Mouse (Mus musculus) spleen, postnatal 36 days (tissue): Measurements from ENCODE around the gene Fam149b.
"Not testable (repeated sequence)": the region's sequence is repeated elsewhere in the genome, so short reads cannot be mapped to it uniquely, and the experiment has no call there.

Source experiments
- DNase-seq, 2 experiments: peaks; one replicate each; pipeline ENCODE4 v3.0.0; 2022; ENCODE audit warnings: low spot score in 2 of 2, mixed read lengths in 1 of 2

The Fam149b gene

DNA sequence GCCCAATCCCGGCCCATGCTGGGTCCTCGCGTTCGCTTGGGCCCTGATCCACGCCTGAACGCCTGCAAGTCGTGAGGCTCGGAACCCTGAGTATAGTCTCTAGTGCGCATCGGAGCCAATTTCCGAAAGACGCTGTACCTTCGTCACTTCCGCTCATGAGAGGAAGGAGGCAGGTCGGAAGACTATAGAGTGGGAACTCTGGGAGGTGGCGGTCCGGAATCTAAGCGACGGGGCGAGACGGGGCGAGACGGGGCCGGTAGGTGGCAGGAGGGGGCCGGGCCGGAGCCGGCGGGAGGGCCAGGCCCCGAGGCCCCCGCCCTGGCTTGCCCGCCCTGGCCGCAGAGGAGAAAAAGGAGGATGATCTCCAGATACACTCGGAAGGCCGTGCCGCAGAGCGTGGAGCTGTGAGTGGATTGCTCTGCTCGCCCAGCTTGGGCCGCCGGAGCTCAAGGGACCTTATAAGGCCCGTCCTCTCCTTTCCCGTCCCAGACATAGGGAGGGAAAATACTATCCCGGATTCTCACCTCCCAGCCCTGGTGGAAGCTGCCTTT, at the start of gene Fam149b, which contains the start of gene Ecd:
Fam149b (plus strand) TSS at position 172 of the 551 bp plus-strand sequence.
Ecd (minus strand) TSS at position 131 of the 551 bp plus-strand sequence.
- peak; percentile 90 to 94 for DNase-seq

DNA sequence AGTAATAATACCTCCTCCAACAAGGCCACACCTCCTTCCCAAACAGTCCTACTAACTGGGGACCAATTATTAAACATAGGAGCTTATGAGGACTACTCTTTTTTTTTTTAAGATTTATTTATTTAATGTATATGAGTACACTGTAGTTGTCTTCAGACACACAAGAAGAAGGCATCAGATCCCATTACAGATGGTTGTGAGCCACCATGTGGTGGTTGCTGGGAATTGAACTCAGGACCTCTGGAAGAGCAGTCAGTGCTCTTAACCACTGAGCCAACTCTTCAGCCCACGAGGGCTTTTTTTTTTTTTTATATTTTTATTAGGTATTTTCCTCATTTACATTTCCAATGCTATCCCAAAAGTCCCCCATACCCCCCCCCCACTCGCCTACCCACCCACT, 42.9 kb upstream of the Fam149b start:
- not testable (repeated sequence) for DNase-seq

DNA sequence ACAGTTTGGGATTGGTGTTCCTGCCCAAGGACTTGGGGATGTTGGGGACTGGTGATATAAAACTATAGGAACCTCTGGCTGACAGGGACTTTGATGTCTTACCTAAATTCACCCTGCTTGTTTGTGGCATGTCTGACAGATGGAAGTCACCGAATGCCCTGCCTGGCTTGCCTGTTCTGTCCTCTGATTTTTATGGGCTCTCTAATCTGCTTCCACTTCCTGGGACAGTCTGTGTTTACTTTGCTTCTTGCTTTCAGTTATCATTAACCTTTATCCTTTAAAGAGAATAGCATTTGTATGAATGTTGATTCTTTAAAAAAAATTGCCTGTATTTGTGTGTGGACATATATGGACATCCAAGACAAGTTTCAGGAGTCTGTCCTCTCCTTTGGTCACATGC, 32.8 kb upstream of the Fam149b start:
- DNase-seq = no peak

DNA sequence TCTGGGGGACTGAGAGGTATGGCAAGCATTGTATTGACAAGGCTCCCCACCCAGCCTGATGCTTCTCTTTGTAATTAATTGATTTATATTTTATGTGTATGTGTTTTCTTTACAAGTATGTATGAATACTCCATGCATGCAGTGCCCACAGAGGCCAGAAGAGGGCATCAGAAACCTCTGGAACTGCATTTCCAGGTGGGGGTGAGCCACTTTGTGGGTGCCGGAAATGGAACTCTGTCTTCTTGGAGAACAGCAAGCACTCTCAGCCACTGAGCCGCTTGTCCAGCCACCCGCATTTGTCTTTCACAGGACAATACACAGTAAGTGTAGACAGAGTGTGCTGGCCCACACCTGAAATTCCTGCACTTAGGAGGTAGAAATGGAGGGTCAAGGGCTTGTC, 28.5 kb upstream of the Fam149b start:
- DNase-seq = peak; percentile 19 to 55

DNA sequence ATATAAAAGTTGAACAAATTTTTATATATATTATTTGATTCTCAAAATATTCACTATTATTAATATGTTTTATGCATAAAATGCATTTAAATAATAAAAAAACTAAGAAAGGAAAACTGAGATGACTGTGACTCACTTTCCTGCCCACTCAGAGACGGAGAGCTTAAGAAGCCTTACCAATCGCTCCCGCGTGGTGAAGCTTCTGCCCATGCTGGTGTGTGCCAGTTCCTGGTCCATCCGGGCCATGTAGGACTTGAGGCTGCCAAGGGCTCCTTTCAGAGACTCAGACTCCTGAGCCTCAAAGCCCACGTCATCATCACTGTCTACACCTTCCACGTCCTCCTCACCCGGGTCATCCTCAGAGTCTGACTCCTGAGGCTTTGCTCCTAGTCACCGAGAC, 23.8 kb upstream of the Fam149b start:
- no peak for DNase-seq

DNA sequence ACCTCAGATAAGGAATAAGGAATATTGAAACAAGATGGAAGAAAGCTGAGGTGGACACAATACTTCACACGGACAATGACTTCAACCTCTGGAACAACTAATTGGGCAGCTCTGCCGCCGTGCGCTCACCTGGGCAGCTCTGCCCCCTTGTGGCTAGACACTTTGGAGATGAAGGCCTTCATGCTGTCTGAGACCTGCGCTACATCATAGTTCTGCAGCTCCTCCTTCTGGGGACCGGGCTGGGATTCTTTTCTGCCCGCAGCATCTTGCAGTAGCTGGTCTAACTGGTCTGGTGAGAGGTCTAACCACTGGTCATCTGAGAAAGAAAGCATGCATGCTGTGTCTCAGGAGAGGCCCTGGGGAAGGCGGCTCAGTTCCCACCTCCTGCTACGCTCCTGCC, 19.5 kb upstream of the Fam149b start:
- no peak for DNase-seq

DNA sequence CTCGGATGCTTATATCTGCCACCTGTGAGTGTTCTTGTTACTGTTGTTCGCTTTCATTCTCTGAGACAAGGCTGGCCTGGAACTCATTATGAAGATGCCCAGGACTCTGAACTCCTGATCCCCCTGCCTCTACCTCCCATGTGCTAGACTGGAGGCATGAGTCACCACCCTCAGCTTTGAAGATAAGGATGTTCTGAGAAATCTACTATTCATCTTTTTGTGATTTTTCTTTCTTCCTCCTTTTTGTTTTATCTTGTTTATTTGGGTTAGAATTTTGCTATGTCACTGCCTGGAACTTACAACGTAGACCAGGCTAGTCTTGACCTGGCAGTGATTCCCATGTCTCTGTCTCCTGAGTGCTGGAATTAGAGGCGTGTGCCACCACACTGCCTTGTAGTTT, 16.6 kb upstream of the Fam149b start:
- no peak for DNase-seq

DNA sequence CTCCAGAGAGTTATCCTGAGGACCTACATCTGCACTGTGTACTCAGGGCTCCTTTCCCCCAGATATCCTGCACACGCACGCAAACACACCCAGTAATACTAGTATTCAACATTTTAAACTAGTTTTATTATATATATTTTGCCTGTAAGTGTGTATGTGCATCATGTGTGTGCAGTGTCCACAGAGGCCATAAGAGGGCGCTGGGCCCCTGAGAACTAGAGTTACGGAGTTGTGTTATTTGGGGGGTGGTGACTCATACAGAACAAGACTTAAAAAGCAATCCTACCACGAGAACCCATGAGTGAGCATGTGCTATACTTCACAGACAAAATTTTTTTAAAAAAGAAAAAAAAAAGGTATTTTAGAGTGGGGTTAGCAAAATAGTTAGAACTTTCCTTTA, 8.5 kb upstream of the Fam149b start:
- no peak for DNase-seq

DNA sequence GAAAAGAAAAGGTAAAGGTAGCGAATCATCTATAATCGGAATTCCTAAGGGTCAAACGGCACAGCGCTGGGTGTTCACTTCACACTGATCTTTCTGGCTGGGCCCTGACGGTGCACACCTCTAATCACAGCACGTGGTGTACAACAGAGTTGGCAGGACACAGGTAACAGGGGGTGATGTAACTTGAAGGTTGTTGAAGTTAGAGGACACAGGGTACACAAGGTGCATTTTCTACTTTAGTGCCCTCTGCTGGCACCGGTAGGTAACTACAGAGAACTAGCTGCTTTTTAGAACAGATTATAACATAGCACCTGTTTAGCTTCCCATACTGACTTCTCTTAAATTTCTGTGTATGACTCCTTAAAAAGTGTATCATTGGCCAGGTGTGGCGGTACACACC, 7.8 kb upstream of the Fam149b start:
- DNase-seq = peak; percentile 15 to 23

DNA sequence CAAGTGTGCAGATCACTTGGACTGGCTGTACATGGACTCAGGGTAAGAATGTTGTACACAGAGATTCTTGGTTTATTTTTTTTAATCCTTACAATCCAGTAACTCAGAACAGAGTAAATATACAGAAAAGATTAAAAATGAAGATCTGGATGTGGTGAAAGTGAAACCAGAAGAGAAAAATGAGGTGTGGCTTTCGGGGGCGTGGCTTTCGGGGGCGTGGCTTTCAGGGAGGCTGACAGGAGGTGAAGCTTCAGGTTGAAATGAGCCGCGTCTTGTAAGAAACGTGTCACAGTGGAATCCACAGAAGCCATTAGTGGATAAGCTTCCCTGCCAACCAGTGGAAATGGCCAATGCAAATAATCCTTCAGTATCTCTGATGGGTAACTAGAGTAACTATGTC, 7.1 kb upstream of the Fam149b start:
- peak in 1 of 2 experiments; percentile 41 for DNase-seq

DNA sequence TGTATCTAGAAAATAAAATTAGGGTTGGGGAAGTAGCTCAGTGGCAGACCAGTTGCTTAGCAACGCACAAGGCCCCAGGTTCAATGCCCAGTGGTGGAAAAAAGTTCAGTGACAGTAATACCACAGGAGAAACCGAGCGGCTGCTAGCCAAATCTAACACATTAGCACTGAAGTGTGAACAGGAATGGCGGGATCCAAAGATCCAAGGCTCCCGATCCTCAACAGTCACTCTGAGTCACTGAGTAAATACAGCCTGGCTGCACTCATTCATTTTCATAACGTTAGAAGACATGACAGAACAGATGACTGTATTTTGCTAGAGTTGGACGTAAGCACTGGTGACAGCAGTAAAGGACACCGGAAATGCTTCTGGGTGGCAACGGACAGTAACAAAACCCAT, 2.1 kb upstream of the Fam149b start:
- DNase-seq = no peak

DNA sequence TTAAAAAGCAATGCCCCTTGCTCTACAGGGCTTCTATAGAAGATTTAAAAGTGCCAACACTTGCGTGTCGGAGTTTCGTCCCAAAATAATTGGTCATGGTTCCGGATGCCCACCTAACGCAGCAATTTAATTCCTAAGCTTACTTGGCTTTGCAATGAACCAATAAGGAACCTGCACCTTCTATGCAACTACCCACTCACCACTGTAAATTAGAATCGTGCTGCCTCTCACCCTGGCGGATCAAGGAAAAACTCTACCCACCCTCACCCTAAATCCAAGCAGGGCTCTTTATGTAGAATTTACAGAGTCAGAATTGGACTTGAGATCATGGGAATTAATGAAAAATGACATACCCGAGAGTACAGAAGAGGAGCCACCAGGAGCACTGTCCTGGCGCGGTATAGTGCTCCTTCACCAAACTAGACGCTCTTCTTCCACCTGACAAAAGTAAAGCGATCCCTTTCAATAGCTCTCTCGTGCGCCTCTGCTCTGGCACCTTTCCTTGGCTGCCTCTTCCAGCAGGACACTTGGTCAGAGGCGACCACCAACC, 446 bp upstream of the Fam149b start:
- no peak for DNase-seq

DNA sequence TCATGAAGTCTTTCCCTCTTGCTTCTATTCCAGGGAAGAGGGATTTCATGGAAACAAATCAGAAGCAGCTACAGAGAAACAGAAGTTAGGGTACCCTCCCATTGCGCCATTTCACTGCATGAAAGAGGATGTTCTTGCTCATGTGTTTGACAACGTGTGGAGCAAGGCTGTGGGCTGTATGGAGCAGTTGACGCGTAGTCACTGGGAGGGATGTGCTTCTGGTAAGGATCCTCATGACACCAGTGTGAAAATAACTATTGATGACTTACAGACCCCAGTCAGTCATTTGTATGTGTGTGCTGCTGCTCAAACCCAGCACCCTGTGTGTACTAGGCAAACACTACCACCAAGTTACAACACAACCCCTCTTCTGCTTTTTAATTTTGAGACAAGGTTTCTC, 15.3 kb downstream of the Fam149b start:
- DNase-seq = no peak

DNA sequence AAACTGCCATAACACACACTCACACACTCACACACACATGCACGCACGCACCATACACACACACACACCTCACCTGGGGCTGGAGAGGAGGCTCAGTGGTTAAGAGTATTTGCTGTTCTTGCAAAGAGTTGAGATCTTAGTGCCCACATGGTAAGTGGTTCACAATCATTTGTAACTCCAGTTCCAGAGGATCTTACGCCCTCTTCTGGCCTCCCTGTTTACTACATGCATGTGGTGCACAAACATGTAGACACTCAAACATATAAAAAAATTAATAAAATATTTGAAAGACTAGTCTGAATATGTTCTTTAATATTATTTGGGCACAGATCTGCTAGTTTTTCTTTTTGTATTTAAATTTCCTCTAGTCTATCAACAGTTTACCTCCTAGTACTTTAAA, 20.3 kb downstream of the Fam149b start:
- no peak for DNase-seq

DNA sequence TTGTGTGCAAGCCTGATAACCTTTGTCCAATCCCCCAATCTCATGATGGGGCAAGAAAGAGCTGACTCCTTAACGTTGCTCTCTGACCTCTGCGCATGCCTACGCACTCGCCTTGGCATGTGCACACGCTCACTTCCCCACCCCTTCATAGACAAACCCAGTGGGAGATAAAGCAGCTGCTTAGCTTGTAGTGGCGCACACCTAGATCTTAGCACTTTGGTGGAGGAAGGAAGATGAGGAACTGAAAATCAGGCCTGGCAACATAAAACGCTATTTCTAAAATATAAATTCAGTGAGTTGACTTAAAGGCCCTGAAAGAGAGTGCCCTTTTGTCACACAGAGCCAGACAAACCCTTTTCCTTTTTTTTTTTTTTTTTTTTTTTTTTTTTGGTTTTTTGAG, 22.8 kb downstream of the Fam149b start:
- peak; percentile 68 to 74 for DNase-seq

DNA sequence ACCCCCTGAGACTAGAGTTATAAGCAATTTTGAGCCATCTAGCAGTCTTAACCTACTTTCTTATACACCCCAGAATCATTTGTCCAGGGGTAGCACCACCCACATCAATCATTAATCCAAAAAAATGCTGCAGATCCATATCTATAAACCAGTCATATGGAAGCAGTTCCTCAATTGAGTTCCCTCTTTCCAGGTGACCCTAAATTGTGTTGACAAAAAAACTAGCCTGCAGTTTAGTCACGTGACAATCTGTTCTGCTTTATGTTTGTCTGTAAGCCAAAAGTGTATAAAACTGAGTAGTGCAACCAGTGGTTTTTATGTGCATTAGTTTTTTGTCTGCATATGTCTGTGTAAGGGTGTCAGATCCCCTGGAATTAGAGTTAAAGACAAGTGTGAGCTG, 23.9 kb downstream of the Fam149b start:
- DNase-seq = no peak

DNA sequence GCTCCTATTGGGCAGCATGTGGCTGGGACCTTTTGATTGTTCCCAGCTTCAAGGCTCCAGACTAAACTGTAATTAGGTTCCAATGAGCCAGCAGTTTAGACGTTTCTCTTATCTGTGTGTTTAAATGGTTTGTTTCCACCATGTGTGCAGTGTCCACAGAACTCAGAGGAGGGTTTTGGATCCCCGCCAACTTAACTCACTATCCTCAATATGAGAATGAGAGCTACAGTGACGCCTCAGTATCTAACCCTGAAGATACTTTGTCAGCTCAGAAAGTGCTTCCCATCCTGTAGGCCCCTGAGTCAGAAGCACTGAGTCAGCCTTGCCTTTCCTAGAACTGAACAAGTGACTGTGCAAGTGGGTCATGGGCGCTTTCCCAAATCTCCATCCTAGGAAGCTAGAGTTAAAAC, 29.2 kb downstream of the Fam149b start:
- no peak for DNase-seq

DNA sequence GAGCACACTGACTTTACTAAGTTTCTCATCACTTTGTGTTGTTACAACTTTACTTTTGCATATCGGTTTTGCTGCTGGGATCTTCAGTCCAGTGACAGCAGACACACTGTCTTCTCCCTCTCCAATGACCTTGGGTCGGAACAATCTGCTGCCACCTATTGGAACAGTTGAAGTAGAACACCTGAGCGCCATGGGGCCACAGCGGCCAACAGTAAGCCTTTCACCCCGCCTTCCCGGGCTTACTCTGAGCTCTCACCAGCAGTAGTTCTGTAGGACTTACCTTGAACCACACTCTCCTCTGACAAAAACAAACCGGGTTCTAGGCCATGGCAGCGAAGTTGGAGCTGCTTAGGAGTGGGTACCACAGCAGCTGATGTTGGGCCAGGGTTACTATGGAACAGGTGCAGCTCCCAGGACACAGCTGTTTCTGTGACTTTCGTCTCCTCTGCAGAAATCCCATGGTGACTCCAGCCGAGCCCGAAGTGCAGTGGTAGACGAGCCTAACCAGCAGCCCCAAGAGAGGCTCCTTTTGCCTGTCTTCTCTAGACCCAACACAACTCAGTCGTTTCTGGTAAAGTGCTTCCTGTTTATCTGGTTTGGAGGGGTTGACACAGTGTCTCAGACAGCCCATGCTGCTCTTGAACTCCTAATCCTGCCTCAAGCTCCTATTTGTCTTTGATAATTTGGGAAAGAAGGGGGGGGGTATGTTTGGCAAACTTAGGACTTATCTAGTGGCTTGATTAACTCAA, 30.5 kb downstream of the Fam149b start:
- peak; percentile 76 to 82 for DNase-seq

DNA sequence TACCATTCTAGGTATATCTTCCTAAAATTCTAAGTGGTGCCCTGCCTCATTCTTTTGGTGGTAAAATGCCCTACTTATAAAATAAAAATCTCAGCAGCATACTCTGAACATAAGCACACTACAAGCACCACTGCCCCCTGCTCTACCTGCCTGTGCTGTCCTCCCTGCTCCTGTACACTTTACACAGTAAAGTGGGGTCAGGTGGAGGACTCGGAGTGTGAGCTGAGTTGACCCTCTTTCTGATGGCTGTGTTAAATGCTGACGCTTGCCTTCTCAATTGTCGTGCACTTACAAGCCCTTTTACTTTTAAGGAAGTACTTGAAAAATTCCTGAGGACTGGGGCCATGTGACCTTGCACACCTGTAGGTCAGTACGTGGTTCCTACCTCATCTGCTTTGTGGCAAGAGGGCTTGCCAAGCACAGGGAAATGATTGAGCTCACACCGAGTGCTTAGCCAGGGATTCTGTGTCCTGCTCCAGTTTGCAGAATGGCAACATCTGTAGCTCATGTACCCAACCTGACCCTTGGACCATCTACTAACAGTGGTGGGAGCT, 31.2 kb downstream of the Fam149b start:
- DNase-seq = peak; percentile 50 to 58

DNA sequence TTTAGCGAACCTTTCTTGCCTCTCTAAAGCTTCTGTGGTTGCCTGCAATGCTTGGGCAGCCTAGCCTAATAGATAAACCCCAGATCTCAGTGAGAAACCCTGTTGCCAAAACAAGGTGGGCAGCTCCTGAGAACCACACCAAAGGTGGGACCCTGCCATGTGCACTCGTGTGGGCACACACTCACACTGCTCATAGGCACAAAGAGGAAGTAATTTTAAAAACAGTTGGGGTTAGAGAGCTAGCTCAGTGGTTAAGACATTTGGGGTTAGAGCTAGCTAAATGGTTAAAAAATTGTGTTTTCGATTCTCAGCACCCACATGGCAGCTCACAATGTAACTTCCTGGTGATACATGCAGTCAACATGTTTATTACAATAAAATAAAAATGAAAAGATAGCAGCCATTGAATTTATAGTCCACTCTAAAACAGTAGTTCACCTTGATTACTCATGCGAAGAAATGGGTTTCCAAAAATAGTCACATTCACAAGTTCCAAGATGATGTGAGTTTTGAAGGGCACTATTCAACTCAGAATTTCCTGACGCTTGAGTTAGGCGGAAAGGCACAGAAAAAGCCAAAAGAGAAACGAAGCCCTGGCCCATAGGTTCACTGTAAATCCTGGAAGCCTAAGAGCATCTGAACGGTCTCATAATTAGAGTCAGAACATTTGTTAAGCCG, 31.9 kb downstream of the Fam149b start:
- peak; percentile 84 to 85 for DNase-seq

DNA sequence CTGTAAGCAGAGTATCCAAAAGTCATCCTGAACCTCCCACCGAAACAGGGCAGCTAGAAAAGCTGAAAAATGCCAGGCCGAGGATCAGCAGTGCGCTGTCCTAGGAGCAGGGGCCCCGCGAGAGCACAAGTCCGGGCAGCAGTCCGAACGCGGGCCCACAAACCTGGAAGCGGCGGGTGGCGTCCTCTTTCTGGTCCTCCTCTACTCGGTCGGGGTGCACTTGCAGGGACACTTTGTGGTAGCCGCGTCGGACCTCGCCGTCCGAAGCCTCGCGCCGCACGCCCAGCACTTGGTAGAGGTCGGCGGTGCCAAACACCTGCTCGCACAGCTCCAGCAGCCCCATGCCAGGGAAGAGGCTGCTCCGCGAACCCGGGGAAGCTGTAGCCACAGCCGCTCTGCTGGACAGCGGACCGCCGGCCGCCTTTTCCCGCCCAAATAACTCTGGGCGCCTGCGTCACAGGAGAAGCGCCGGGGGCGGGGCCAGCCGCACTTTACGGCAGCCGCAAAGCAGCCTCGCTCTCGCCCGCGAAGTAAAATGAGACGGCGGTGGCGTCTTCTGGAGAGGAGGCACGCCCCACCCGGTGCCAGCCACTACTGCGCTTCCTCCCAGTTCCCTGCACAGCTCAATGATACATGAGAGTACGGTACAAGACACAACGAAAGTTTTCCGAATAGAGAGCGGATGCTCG, 40.6 kb downstream of the Fam149b start, which contains the start of gene Dnajc9:
Dnajc9 (minus strand) TSS at position 470 of the 689 bp plus-strand sequence.
- DNase-seq = peak; percentile 93 to 94
